Mouse (Mus musculus): ENCODE results near the gene Mapt.

DNA sequence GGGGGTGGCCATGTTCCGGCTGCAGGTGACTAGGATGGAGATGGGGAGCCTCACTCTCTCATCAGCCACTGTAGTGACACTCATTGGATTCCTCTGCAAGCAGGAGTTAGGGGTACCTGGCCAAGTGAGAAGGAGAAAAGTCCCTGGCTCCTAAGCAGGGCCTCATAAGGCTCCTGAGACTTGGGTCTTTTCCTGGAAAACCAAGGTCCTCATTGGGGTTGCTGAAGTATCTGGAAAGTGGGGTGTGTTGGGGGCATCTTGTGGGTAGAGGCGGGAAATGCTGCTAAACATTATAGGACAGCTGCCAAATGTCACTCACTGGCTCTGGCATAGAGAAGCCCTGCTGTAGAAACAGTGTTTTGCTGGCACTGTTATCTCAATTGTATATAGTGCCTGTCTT lies 4.7 kb downstream of the Mapt start:
- no peak for TF ChIP-seq POLR2A (IDR thresholded peaks at IDR 0.05; ENCODE audit: low read depth, low read length)
- no peak for TF ChIP-seq CTCF (IDR thresholded peaks at IDR 0.05; ENCODE audit: extremely low read depth, insufficient read length, insufficient replicate concordance, low read depth, low read length)
